Mouse (Mus musculus) adrenal gland, postnatal 10 days (tissue): Measurements from ENCODE around the gene Nbea. TPM values are rescaled to one million over a fixed set of nuclear protein-coding genes. Genes with fewer than 3 reads are reported as not detected.

Experiments used
- DNase-seq: peaks from one replicate; pipeline ENCODE4 v3.0.0; 2021; ENCODE audit warnings: mixed read lengths
- total RNA-seq, 2 experiments: library from RNA; stranded (reverse); gene quantifications; 2 replicates each; pipeline ENCODE4 v1.2.3; 2021

Gene Nbea
- total RNA-seq, 2 experiments from 2014 or later, result 15.1 to 22.7 TPM

- no peak for DNase-seq
Measured at GRCm38 (mm10) chr3:55830226-55830625, 353.3 kb downstream of the Nbea start.

- DNase-seq, result no peak
Measured at GRCm38 (mm10) chr3:55828481-55829256, 354.8 kb downstream of the Nbea start.

- no peak for DNase-seq
Measured at GRCm38 (mm10) chr3:55824864-55825263, 358.6 kb downstream of the Nbea start.

- DNase-seq, result no peak
Measured at GRCm38 (mm10) chr3:55819598-55819997, 363.9 kb downstream of the Nbea start.

GRCm38 (mm10) chr3:55818082-55818481, 365.4 kb downstream of the Nbea start:
- no peak for DNase-seq

- no peak for DNase-seq
Measured at GRCm38 (mm10) chr3:55816638-55817375, 366.7 kb downstream of the Nbea start.

- no peak for DNase-seq
Measured at GRCm38 (mm10) chr3:55816096-55816495, 367.4 kb downstream of the Nbea start.

GRCm38 (mm10) chr3:55814993-55815625, 368.4 kb downstream of the Nbea start:
- no peak for DNase-seq

GRCm38 (mm10) chr3:55794768-55795167, 388.7 kb downstream of the Nbea start:
- no peak for DNase-seq

- peak; percentile 93 for DNase-seq
Measured at GRCm38 (mm10) chr3:55793842-55794575, 389.5 kb downstream of the Nbea start.

- DNase-seq, result no peak
Measured at GRCm38 (mm10) chr3:55792251-55792650, 391.2 kb downstream of the Nbea start.

- no peak for DNase-seq
Measured at GRCm38 (mm10) chr3:55790609-55791008, 392.9 kb downstream of the Nbea start.

GRCm38 (mm10) chr3:55789856-55790255, 393.6 kb downstream of the Nbea start:
- DNase-seq, result no peak

- no peak for DNase-seq
Measured at GRCm38 (mm10) chr3:55788621-55789201, 394.8 kb downstream of the Nbea start.

- no peak for DNase-seq
Measured at GRCm38 (mm10) chr3:55788214-55788586, 395.3 kb downstream of the Nbea start.

GRCm38 (mm10) chr3:55787487-55788213, 395.9 kb downstream of the Nbea start:
- DNase-seq, result peak; percentile 67

- DNase-seq, result no peak
Measured at GRCm38 (mm10) chr3:55786835-55787486, 396.5 kb downstream of the Nbea start.

GRCm38 (mm10) chr3:55785981-55786725, 397.3 kb downstream of the Nbea start:
- DNase-seq, result no peak

- no peak for DNase-seq
Measured at GRCm38 (mm10) chr3:55785266-55785980, 398.1 kb downstream of the Nbea start.
